Mouse (Mus musculus): ENCODE measurements at regions not wholly inside any gene's neighbourhood (a gene's known extent, or its start where the extent isn't known, plus 50 kb on each side); places are given as distances from the start of the nearest gene placed in this dataset.

GRCm38 (mm10) chr4:82170930-82171329 lies 534.6 kb downstream of the Nfib start:
- TF ChIP-seq CTCF (IDR thresholded peaks at IDR 0.05; ENCODE audit: extremely low read depth, insufficient read depth, insufficient read length, insufficient replicate concordance), result no peak
- no peak for TF ChIP-seq POLR2A (IDR thresholded peaks at IDR 0.05; ENCODE audit: low read depth, low read length)

Data from spleen, adult 2 months (tissue).